Mouse (Mus musculus) embryonic fibroblast, embryonic 13.5 days (primary cell): ENCODE data around the gene 1700086D15Rik.

ENCODE experiments used
- CTCF ChIP-seq: IDR thresholded peaks from 2 replicates; pipeline ENCODE4 v1.5.1; 2011; ENCODE audit warnings: mild to moderate bottlenecking, control low read depth, low read length, moderate library complexity, borderline replicate concordance; ENCODE audit not compliant: insufficient read depth
- POLR2A ChIP-seq: IDR thresholded peaks from 2 replicates; pipeline ENCODE4 v1.6.1; 2011; ENCODE audit warnings: low read depth, mild to moderate bottlenecking, control low read depth, low read length, moderate library complexity

DNA sequence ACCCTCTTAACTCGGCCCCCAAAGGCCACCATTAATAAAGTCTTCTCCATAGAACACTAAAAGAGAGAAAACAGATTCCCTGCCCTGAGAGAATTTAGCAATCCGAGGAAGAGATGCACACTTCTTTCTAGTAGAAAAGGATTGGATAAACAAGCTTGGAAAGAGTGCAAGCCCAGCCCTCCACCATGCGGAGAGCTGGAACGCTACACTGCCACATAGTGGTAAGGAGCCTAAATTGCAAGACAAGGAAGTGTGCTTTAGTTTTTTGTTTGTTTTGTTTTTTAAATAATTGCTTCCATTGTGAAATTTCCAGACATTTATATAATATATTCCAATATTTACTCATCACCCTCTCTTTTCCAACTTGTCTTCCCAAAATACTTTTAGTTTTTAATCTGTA, 30.6 kb downstream of the 1700086D15Rik start:
- TF ChIP-seq CTCF (peak; percentile 14; the same call in 1 of the 2 replicates), POLR2A (no peak)
